9 mouse cellular contexts compared by ENCODE assay signal in the genomic region with DNA sequence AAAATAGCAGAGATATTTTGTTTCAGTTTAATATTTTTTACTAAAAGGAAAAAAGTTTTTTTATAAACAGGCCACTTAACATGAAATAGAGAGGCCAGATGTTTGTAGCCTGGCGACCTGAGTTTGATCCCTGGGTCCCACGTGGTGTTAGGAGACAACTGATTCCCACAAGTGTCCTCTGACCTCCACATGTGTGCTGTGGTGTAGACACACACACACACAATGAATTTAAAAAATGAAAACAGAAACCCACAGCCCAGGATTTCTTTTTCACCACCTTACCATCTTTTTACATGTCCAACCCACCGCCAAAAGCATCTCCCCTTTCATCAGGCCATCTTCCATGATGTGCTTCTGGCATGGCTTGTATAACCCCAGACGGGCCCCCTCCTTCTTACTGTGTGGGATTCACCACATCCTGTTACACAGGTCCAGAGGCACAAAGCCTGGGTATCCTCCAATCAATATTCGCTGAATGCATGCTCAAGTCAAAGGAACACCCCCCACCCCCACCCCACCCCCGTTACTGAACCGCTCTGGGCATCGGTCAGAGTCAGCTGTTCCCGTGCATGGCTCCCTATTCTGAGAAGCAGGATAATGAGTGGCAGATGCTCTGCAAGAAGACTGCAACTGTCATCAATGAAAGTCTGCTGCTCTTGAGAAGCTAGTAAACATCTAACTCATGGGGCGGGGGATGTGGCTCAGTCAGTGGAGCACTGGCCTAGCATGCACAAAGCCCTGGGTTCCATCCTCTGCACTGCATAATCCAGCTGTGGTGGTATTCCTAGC. TPM values are rescaled to one million over a fixed set of nuclear protein-coding genes. Genes with fewer than 3 reads are reported as not detected.
DNase-seq lines count a peak whose midpoint lies in the region; ATAC-seq lines count a peak whose summit lies in the region.
"Had no signal": no experiment of that assay in that cellular context is flagged by ENCODE, and none has a peak within 500 bp of the region (broad histone marks: within the 10 kb centered on the region; RNA-seq: fewer than 3 reads in every experiment).

No protein-coding gene starts in this region.

- H3K9ac ChIP-seq in heart, embryonic 16.5 days (ENCODE audit: low read length): no peak overlapping the region
- H3K9ac ChIP-seq in embryonic facial prominence, embryonic 13.5 days: no peak overlapping the region
- H3K9ac ChIP-seq: liver, embryonic 14.5 days had no signal

- intact Hi-C loops in heart, postnatal 10 days (cut with DNase I): no loop called here

- peak overlapping the region; percentile 66; the same call in 1 of the 2 replicates for H3K27ac ChIP-seq in heart, embryonic 16.5 days (ENCODE audit: low read length)
- H3K27ac ChIP-seq in embryonic facial prominence, embryonic 13.5 days: peak overlapping the region; percentile 71

- H3K27me3 ChIP-seq in heart, embryonic 16.5 days (ENCODE audit: control insufficient read depth, insufficient read depth, low read length): no peaks in the 10 kb centered on the region
- no peaks in the 10 kb centered on the region for H3K27me3 ChIP-seq in embryonic facial prominence, embryonic 13.5 days
- H3K27me3 ChIP-seq in megakaryocyte, embryonic 14.5 days (replicated peaks): no peaks in the 10 kb centered on the region

- H3K4me1 ChIP-seq in heart, embryonic 16.5 days (ENCODE audit: control insufficient read depth, insufficient read depth, low read length): peaks cover 27% of the 10 kb centered on the region
- H3K4me1 ChIP-seq in embryonic facial prominence, embryonic 13.5 days: peaks cover 54% of the 10 kb centered on the region
- peaks cover 95% of the 10 kb centered on the region for H3K4me1 ChIP-seq in megakaryocyte, embryonic 14.5 days

- H3K9me3 ChIP-seq in heart, embryonic 16.5 days (replicated peaks; ENCODE audit: control insufficient read depth, low read length): peaks cover 5% of the 10 kb centered on the region
- H3K9me3 ChIP-seq in embryonic facial prominence, embryonic 13.5 days: 0 out of 2 replicates have a peak, but pooled peaks cover 5% of the 10 kb centered on the region
- no peaks in the 10 kb centered on the region for H3K9me3 ChIP-seq in megakaryocyte, embryonic 14.5 days

- no peaks in the 10 kb centered on the region for H3K36me3 ChIP-seq in heart, embryonic 16.5 days (ENCODE audit: control insufficient read depth, insufficient read depth)
- no peaks in the 10 kb centered on the region for H3K36me3 ChIP-seq in embryonic facial prominence, embryonic 13.5 days
- peaks cover 62% of the 10 kb centered on the region for H3K36me3 ChIP-seq in megakaryocyte, embryonic 14.5 days (replicated peaks; ENCODE audit: low read length)

- peak; percentile 53 for ATAC-seq in heart, embryonic 16.5 days (replicated peaks; ENCODE audit: extremely low read depth, insufficient read depth, low FRiP score)
- ATAC-seq in embryonic facial prominence, embryonic 13.5 days (ENCODE audit: insufficient number of reproducible peaks, insufficient read depth, low FRiP score, low TSS enrichment, low read depth): peak; percentile 74; the same call in 1 of the 2 replicates

- no peak for DNase-seq in heart, postnatal 10 days
- DNase-seq in CD4-positive helper T cell, adult 2 months (ENCODE audit: low read depth, low spot score): peak; percentile 90
- DNase-seq in cerebellum, adult 9-10 months: no peak
- no peak for DNase-seq in MN1 (ENCODE audit: low spot score)
- DNase-seq in right cerebral cortex, postnatal 4 days: no peak

- peak overlapping the region; percentile 19; the same call in 1 of the 2 replicates for H3K4me2 ChIP-seq in heart, embryonic 16.5 days (ENCODE audit: low read depth, low read length)
- peak overlapping the region; percentile 24; the same call in 1 of the 2 replicates for H3K4me2 ChIP-seq in embryonic facial prominence, embryonic 13.5 days

- 70% methylated on average over 10 of the region's 10 CpGs for WGBS in heart, embryonic 16.5 days
- 24% methylated on average over 10 of the region's 10 CpGs for WGBS in embryonic facial prominence, embryonic 13.5 days

- no peak overlapping the region for H3K4me3 ChIP-seq in heart, embryonic 16.5 days (ENCODE audit: low read length)
- H3K4me3 ChIP-seq in embryonic facial prominence, embryonic 13.5 days: no peak overlapping the region
- peak overlapping the region; percentile 85 for H3K4me3 ChIP-seq in megakaryocyte, embryonic 14.5 days (replicated peaks)

RNA-seq across cellular contexts. Expression of a gene that starts 25.7 kb away (rescaled TPM):
- polyA plus RNA-seq in heart, embryonic 16.5 days (2015; fragmentation: Nextera tagmentation; extraction: Ambion mirVana): 20.3 and 23.7 TPM in 2 replicates
- 10 to 100 TPM; 48.6 to 60.9 TPM for total RNA-seq in heart, postnatal 10 days (2021)
- polyA plus RNA-seq in embryonic facial prominence, embryonic 13.5 days (2015; fragmentation: Nextera tagmentation; extraction: Ambion mirVana): 29.4 and 33.0 TPM in 2 replicates
- 44.7 and 52.5 TPM in 2 replicates for polyA plus RNA-seq in megakaryocyte, embryonic 14.5 days (2012; ENCODE audit: insufficient read depth, low replicate concordance)

RNA-seq across cellular contexts. Expression of a gene that starts 36.0 kb away (rescaled TPM):
- polyA plus RNA-seq in heart, embryonic 16.5 days (2015; fragmentation: Nextera tagmentation; extraction: Ambion mirVana): 29.9 and 31.6 TPM in 2 replicates
- 10 to 100 TPM; 42.1 to 42.3 TPM for total RNA-seq in heart, postnatal 10 days (2021)
- 39.8 and 42.8 TPM in 2 replicates for polyA plus RNA-seq in embryonic facial prominence, embryonic 13.5 days (2015; fragmentation: Nextera tagmentation; extraction: Ambion mirVana)
- 5.0 and 11.9 TPM in 2 replicates for polyA plus RNA-seq in megakaryocyte, embryonic 14.5 days (2012; ENCODE audit: insufficient read depth, low replicate concordance)
